In genomic region chr10:59220824-59221472, GRCm38 (mm10) we compare ENCODE assay signal across 8 mouse cellular contexts. TPM values are rescaled to one million over a fixed set of nuclear protein-coding genes. Genes with fewer than 3 reads are reported as not detected.
A peak's percentile ranks its signal among the peaks of the same experiment; 100 is the strongest.
DNase-seq lines count a peak whose midpoint lies in the region; ATAC-seq and TF ChIP-seq lines count a peak whose summit lies in the region.

No protein-coding gene starts in this region.

- no peaks in the 10 kb centered on the region for H3K9me3 ChIP-seq in hindbrain, embryonic 13.5 days

- peak overlapping the region; percentile 97 for H3K4me3 ChIP-seq in left cerebral cortex, adult 2 months
- peak overlapping the region; percentile 84 for H3K4me3 ChIP-seq in hindbrain, embryonic 13.5 days

- intact Hi-C loops in left cerebral cortex, adult 2 months (cut with DNase I): loop anchor here (2.0 to 5.0 kb wide), 2 partner anchors 54 to 72 kb away; no protein-coding TSS in a partner anchor

- no peak for ATAC-seq in hindbrain, embryonic 13.5 days (ENCODE audit: low FRiP score)

- no peaks in the 10 kb centered on the region for H3K36me3 ChIP-seq in hindbrain, embryonic 13.5 days

- 1% methylated on average over 39 of the region's 39 CpGs for WGBS in hindbrain, embryonic 13.5 days

- DNase-seq in left cerebral cortex, adult 2 months (ENCODE audit: extremely low spot score in 1 of 2, low spot score in 2 of 2): no peak
- DNase-seq in left cerebral cortex, adult 9 months (ENCODE audit: low spot score in 2 of 2): no peak
- peak; percentile 20 for DNase-seq in brain, adult 2 months (ENCODE audit: low read depth, low spot score)
- peak; percentile 49 for DNase-seq in mesoderm, embryonic 11.5 days (ENCODE audit: low read depth, low spot score)
- no peak for DNase-seq in yolk sac, embryonic 10.5 days (ENCODE audit: low spot score)
- DNase-seq in adrenal gland, postnatal 36 days: no peak
- no peak for DNase-seq in urinary bladder, adult 2 months (ENCODE audit: low spot score)

- H3K27ac ChIP-seq in left cerebral cortex, adult 2 months: peak overlapping the region; percentile 97
- H3K27ac ChIP-seq in hindbrain, embryonic 13.5 days: peak overlapping the region; percentile 97

- peaks cover 29% of the 10 kb centered on the region for H3K4me1 ChIP-seq in hindbrain, embryonic 13.5 days (replicated peaks)

- no peak for TF ChIP-seq CTCF in left cerebral cortex, adult 2 months (IDR thresholded peaks at IDR 0.05)

- no peaks in the 10 kb centered on the region for H3K27me3 ChIP-seq in hindbrain, embryonic 13.5 days

- H3K4me2 ChIP-seq in hindbrain, embryonic 13.5 days: peak overlapping the region; percentile 100

- peak overlapping the region; percentile 86 for H3K9ac ChIP-seq in hindbrain, embryonic 13.5 days

RNA-seq across cellular contexts. Expression of gene Sept10, which starts 0.7 kb away (rescaled TPM):
- total RNA-seq in left cerebral cortex, adult 2 months (2021): 1 to 10 TPM; 6.6 to 6.9 TPM
- 19.6 and 22.7 TPM in 2 replicates for polyA plus RNA-seq in hindbrain, embryonic 13.5 days (2015; fragmentation: Nextera tagmentation; extraction: Ambion mirVana)
- 10 to 100 TPM; 42.4 to 61.2 TPM for total RNA-seq in adrenal gland, postnatal 36 days (2021)
- polyA plus RNA-seq in urinary bladder, adult 2 months (2012; rRNA removed): 28.0 and 31.4 TPM in 2 replicates

RNA-seq across cellular contexts. Expression of gene Sowahc, which starts 0.8 kb away (rescaled TPM):
- 1 to 10 TPM; 7.1 to 7.7 TPM for total RNA-seq in left cerebral cortex, adult 2 months (2021)
- 17.0 TPM in 2 replicates for polyA plus RNA-seq in hindbrain, embryonic 13.5 days (2015; fragmentation: Nextera tagmentation; extraction: Ambion mirVana)
- 10 to 100 TPM; 32.1 to 34.5 TPM for total RNA-seq in adrenal gland, postnatal 36 days (2021)
- 31.7 and 34.0 TPM in 2 replicates for polyA plus RNA-seq in urinary bladder, adult 2 months (2012; rRNA removed)

Comparison
In these comparisons a context has a peak if more than half of its experiments do, and no peak if none do; other contexts are left out.
1. DNase-seq: peak in brain, adult 2 months (single experiment) and mesoderm, embryonic 11.5 days (single experiment); none in left cerebral cortex, adult 2 months (0 of 2), left cerebral cortex, adult 9 months (0 of 2), yolk sac, embryonic 10.5 days (single experiment), adrenal gland, postnatal 36 days (0 of 2) and urinary bladder, adult 2 months (single experiment).
2. RNA of gene Sept10, which starts 0.7 kb away (total RNA-seq): 42.4 to 61.2 TPM in adrenal gland, postnatal 36 days; 6.6 to 6.9 TPM in left cerebral cortex, adult 2 months; every median in the first group is over 4 times any median in the second.